Mouse (Mus musculus) embryonic fibroblast, embryonic 13.5 days (primary cell): ENCODE data around the gene Card11. TPM values are rescaled to one million over a fixed set of nuclear protein-coding genes. Genes with fewer than 3 reads are reported as not detected.

Experiments
- H3K27ac ChIP-seq: 2 replicates; pipeline ENCODE4 v1.5.1; 2012; ENCODE audit warnings: low read length, control low read depth, inconsistent platforms; ENCODE audit not compliant: insufficient read depth
- H3K4me1 ChIP-seq: 2 replicates; pipeline ENCODE4 v1.6.1; 2011; ENCODE audit warnings: low read length; ENCODE audit not compliant: control insufficient read depth, insufficient read depth
- H3K4me3 ChIP-seq: 2 replicates; pipeline ENCODE4 v1.5.1; 2011; ENCODE audit warnings: mild to moderate bottlenecking, control low read depth, low read length; ENCODE audit not compliant: insufficient read depth
- CTCF ChIP-seq: IDR thresholded peaks from 2 replicates; pipeline ENCODE4 v1.5.1; 2011; ENCODE audit warnings: mild to moderate bottlenecking, control low read depth, low read length, moderate library complexity, borderline replicate concordance; ENCODE audit not compliant: insufficient read depth
- POLR2A ChIP-seq: IDR thresholded peaks from 2 replicates; pipeline ENCODE4 v1.6.1; 2011; ENCODE audit warnings: low read depth, mild to moderate bottlenecking, control low read depth, low read length, moderate library complexity
- polyA plus RNA-seq: library from polyadenylated mRNA; stranded (reverse); fragments of >200 nt; gene quantifications from 2 replicates; pipeline ENCODE4 v1.2.4, GENCODE M21; 2011; ENCODE audit warnings: low read depth; ENCODE audit not compliant: missing spikeins, insufficient read length

Card11 gene
- polyA plus RNA-seq, 1 experiment = not detected

DNA sequence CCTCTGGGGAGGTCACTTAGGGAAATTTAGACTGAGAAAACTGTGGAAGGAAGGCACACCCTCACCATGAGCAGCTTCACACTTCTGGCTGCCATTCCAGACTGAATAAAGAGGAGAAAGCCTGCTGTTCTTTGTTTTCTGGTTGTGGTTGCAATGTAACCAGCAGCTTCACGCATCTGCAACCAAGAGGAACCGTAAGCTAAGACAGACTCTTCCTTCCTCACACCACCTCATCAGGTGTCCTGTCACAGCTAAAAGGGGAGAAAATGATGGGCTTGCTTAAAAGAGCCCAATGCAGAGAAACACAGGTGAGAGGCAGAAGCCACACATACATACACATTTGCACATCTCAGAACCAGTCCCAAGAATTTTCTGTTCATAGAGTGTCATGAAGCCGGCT is 25.3 kb upstream of the Card11 start:
- TF ChIP-seq POLR2A = no peak
- no peak for TF ChIP-seq CTCF
- H3K27ac ChIP-seq = no peak overlapping the region
- no peak overlapping the region for H3K4me3 ChIP-seq
- no peaks in the 10 kb centered on the region for H3K4me1 ChIP-seq

DNA sequence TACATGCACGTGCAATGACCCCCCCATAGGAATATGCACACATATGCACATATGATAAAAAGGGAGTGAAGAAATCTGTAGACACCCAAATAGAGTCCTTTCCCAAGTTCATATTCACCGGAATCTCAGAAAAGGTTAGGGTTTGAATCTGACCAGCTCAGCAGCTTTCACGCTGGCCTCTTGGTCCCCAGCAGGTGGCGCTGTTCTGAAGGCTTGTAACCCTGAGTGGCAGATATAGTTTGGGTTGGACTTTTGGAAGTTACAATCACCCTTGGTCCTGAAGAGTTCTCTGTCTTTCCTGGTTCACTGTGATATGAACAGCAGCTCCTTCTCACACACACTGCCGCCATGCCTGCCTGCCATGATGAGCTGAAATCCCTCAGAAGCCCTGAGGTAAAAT is 24.1 kb upstream of the Card11 start:
- H3K4me1 ChIP-seq = no peaks in the 10 kb centered on the region
- no peak overlapping the region for H3K27ac ChIP-seq
- TF ChIP-seq POLR2A = no peak
- TF ChIP-seq CTCF = no peak
- no peak overlapping the region for H3K4me3 ChIP-seq

DNA sequence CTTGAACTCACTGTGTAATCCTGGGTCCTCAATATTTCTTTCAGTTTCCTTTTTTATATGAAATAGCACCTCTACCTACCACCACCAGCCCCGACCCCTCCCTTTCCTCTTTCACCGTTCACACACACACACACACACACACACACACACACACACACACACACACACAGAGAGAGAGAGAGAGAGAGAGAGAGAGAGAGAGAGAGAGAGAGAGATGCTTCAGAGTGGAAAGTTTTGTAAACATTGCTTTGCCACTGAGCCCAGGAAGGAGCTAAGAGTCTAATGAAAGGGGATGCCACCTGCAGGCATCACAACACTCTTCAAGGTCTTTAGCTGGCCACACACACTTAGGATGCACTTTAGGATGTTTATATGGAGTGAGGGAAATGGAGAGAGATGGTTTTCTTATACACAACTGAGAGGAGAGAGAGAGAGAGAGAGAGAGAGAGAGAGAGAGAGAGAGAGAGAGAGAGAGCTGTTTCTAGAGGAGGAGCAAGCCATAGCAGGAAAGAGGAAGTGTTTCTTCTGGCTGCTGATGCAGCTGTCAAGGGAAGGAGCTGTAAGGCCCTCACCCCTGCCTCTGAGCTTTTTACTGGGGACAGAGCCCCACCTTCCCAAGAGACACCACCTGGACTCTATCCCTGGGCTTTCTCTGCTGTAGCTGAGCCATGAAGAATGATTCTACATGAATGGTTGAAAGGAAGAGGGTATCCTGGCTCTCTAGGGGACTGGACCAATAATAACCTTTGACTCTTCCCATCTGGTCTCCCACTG is 17.7 kb upstream of the Card11 start:
- TF ChIP-seq CTCF = no peak
- Histone ChIP-seq H3K4me1 (no peaks in the 10 kb centered on the region), H3K4me3 (no peak overlapping the region), H3K27ac (no peak overlapping the region)

DNA sequence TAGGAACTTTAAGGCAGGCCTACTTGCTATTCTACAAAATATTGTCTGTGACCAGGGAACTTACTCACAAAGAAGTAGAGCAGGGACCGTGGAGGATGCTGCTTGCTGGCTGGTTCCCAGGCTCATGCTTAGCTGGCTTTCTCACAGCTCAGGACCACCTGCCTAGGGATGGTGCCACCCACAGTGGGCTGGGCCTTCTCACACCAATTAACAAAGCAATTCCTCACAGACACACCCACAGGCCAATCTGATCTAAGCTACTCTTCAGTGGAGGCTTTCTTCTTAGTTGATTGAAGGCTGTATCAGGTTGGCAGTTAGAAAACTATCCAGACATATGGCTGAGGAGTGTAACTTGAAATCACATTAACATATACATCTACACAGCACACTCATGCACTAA is 15.7 kb upstream of the Card11 start:
- Histone ChIP-seq H3K4me3 (no peak overlapping the region), H3K27ac (no peak overlapping the region), H3K4me1 (no peaks in the 10 kb centered on the region)
- TF ChIP-seq CTCF = no peak
- TF ChIP-seq POLR2A = no peak

DNA sequence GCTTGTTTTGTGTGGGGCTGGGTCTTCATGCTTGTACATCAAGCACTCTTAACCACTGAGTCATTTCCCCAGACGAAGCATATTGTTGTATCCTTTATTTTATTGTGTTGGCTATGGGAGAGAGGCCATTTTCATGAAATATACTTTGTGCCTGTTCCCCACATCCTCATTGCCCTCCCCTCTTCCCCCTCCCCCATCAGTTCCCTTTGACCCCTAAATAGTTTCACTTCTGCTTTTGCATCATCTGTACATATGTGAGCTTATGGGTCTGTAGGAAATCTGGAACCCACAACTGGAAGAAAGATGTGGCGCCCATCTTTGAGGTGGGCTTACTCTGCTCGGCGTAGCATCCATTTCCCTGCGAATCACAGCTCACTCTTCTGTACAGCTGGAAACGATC is 13.8 kb upstream of the Card11 start:
- no peaks in the 10 kb centered on the region for H3K4me1 ChIP-seq
- TF ChIP-seq CTCF (no peak), POLR2A (no peak)
- no peak overlapping the region for H3K27ac ChIP-seq

DNA sequence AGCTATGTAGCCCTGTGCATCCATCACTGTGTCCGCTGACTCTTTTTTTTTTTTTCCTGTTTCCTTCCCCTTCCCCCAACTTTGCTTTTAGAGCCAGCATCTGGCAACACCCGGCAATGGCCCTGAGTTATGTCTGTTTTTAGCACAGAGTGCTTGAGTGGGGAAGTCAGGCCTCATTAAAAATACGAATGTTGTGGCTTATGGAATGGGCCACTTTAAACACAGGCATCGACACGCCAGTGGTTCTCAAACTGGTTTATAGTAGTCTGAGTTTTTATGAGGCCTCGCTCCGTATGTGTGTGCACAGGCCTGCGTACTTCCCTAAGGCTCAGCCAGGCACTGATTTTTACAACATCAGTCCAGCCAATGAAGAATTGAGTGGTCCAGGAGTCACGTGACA is 13.1 kb upstream of the Card11 start:
- Histone ChIP-seq H3K4me3 (no peak overlapping the region), H3K27ac (no peak overlapping the region), H3K4me1 (no peaks in the 10 kb centered on the region)
- TF ChIP-seq CTCF (no peak), POLR2A (no peak)

More for the DNA sequence above, 13.8 kb upstream of the Card11 start:
- no peak overlapping the region for H3K4me3 ChIP-seq

DNA sequence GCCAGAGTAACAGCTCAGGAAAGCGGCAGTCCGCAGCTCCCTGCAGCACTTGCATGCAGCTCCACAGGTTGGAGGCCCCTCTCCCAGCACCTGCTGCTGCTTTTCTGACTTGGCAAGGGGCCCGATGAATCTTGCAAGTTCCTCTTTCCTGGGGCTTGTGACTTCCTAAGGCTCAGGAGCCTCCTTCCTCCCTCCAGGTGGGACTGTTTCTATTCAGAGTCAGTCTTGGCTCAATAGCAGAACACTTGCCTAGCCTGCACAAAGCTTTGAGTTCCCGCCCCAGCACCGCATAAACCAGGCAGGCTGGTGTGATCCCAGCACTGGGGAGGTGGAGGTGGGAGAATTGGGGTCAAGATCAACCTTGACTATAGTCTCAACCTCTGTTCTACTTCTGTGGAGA is 5.1 kb upstream of the Card11 start:
- Histone ChIP-seq H3K4me3 (no peak overlapping the region), H3K27ac (no peak overlapping the region), H3K4me1 (no peaks in the 10 kb centered on the region)
- TF ChIP-seq CTCF (no peak), POLR2A (no peak)

DNA sequence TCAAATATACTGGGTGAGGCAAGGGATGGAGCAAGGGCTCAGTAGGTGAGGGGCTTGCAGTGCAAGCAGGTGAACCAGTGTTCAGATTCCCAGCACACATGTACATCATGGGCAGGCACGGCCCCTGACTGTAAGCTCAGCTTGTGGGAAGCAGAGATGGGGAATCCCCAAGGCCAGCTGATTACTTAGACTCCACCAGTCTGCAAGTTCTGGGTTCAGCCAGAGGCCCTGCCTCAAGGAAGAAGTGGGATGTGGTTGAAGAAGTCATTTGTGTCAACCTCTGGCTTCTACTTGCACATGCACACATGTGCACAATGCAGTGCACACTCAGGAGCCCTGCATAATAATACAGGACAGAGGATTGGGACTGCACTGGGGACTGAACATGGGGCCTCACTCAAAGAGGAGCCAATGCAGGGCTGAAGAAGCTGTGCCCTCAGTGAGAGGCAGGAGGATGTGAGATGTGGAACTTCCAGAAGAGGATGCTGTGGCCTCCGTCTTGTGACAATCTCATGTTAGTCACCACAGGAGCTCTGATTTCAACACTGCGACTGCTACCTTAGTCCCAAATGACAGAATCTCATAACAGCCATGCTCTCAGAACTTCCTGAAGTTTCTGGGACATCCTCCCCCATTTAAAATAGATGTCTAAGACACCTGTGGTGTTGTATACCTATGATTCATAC is 3.8 kb upstream of the Card11 start:
- Histone ChIP-seq H3K27ac (no peak overlapping the region), H3K4me3 (no peak overlapping the region), H3K4me1 (no peaks in the 10 kb centered on the region)
- TF ChIP-seq POLR2A (no peak), CTCF (no peak)

DNA sequence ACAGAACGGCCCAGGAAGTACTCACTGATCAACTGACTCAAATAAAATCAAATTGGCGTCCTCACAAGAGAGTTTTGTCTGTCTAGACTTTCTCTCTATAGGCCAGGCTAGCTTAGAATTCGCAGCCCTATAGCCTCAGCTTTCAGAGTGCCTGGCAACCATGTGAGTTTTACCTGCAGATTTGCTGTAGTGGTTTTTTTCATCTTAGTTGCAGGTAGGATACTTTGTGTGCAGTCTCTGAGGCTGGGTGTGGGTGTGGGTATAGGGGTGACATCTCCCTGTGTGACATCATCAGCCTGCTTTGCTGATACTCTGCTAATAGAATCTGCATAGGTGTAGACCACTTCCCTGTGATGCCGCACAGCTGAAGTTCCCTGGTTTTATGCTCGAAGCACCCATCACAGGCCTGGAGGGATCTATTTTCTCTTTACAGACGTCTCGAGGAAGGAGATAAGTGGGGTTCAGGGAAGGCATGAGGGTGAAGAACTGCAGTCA is 1.2 kb downstream of the Card11 start:
- H3K4me3 ChIP-seq = no peak overlapping the region
- no peak for TF ChIP-seq CTCF
- H3K4me1 ChIP-seq = no peaks in the 10 kb centered on the region
- H3K27ac ChIP-seq = no peak overlapping the region

DNA sequence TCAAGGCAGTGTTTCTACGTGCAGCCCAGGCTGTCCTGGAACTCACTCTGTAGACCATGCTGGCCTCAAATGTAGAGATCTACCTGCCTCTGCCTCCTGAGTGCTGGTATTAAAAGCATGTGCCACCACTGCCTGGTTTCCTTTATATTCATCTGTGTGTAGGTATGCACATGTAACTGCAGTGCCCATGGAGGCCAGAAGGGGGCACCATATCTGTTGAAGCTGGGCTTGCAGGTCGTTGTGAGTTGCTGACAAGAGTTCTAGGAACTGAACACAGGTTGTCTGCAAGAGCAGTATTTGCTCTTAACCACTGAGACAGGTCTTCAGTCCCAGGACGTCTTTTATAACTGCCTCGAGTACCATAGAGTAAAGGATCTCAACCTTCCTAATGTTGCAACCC is 2.6 kb downstream of the Card11 start:
- no peak overlapping the region for H3K4me3 ChIP-seq
- TF ChIP-seq CTCF (no peak), POLR2A (no peak)
- H3K27ac ChIP-seq = no peak overlapping the region
- H3K4me1 ChIP-seq = no peaks in the 10 kb centered on the region
